Mouse (Mus musculus): ENCODE results near the gene Cdh11. TPM values are rescaled to one million over a fixed set of nuclear protein-coding genes. Genes with fewer than 3 reads are reported as not detected.
A peak's percentile ranks its signal among the peaks of the same experiment; 100 is the strongest.

Gene Cdh11
- total RNA-seq (2021) = 10 to 100 TPM in 1 of 2 experiments, 1 to 10 TPM in 1; 7.8 to 11.5 TPM
- long read RNA-seq, experiment 1, full-length matches to known transcripts = 3 of 3 reads
- long read RNA-seq, experiment 1, partial matches to known transcripts = 0 of 3 reads
- long read RNA-seq, experiment 1, other reads (novel, unspliced or antisense) = 0 of 3 reads
- long read RNA-seq, experiment 2, full-length matches to known transcripts = 3 of 3 reads
- long read RNA-seq, experiment 2, partial matches to known transcripts = 0 of 3 reads
- long read RNA-seq, experiment 2, other reads (novel, unspliced or antisense) = 0 of 3 reads

GRCm38 (mm10) chr8:102785592-102786416, at the start of gene Cdh11:
Gene Cdh11, minus strand, starts transcription at chr8:102785642.
- intact Hi-C loops (cut with DNase I; ENCODE audit: low total_unique reads) = no loop called here
- DNase-seq = no peak

- intact Hi-C loops (cut with DNase I; ENCODE audit: low total_unique reads) = no loop called here
- no peak for DNase-seq
Observed at GRCm38 (mm10) chr8:102813959-102814358, 28.5 kb upstream of the Cdh11 start.

GRCm38 (mm10) chr8:102790303-102790702, 4.9 kb upstream of the Cdh11 start:
- intact Hi-C loops (cut with DNase I; ENCODE audit: low total_unique reads) = no loop called here
- DNase-seq = no peak

- intact Hi-C loops (cut with DNase I; ENCODE audit: low total_unique reads) = no loop called here
- peak; percentile 9 for DNase-seq
Observed at GRCm38 (mm10) chr8:102786467-102787360, 1.3 kb upstream of the Cdh11 start.

- intact Hi-C loops (cut with DNase I; ENCODE audit: low total_unique reads) = no loop called here
- peak; percentile 73 for DNase-seq
Observed at GRCm38 (mm10) chr8:102784835-102785455, 497 bp downstream of the Cdh11 start.

GRCm38 (mm10) chr8:102783821-102784591, 1.4 kb downstream of the Cdh11 start:
- DNase-seq = peak; percentile 50
- intact Hi-C loops (cut with DNase I; ENCODE audit: low total_unique reads) = no loop called here

GRCm38 (mm10) chr8:102782707-102783489, 2.5 kb downstream of the Cdh11 start:
- DNase-seq = no peak
- intact Hi-C loops (cut with DNase I; ENCODE audit: low total_unique reads) = no loop called here

GRCm38 (mm10) chr8:102780899-102781298, 4.5 kb downstream of the Cdh11 start:
- intact Hi-C loops (cut with DNase I; ENCODE audit: low total_unique reads) = no loop called here
- peak; percentile 57 for DNase-seq

GRCm38 (mm10) chr8:102774594-102774993, 10.8 kb downstream of the Cdh11 start:
- intact Hi-C loops (cut with DNase I; ENCODE audit: low total_unique reads) = no loop called here

GRCm38 (mm10) chr8:102771456-102771855, 14.0 kb downstream of the Cdh11 start:
- intact Hi-C loops (cut with DNase I; ENCODE audit: low total_unique reads) = no loop called here
- DNase-seq = no peak

More at GRCm38 (mm10) chr8:102774594-102774993, 10.8 kb downstream of the Cdh11 start:
- DNase-seq = no peak

- intact Hi-C loops (cut with DNase I; ENCODE audit: low total_unique reads) = no loop called here
- DNase-seq = no peak
Observed at GRCm38 (mm10) chr8:102753839-102754238, 31.6 kb downstream of the Cdh11 start.

GRCm38 (mm10) chr8:102742940-102743339, 42.5 kb downstream of the Cdh11 start:
- DNase-seq = no peak
- intact Hi-C loops (cut with DNase I; ENCODE audit: low total_unique reads) = no loop called here

- no peak for DNase-seq
- intact Hi-C loops (cut with DNase I; ENCODE audit: low total_unique reads) = no loop called here
Observed at GRCm38 (mm10) chr8:102742008-102742591, 43.3 kb downstream of the Cdh11 start.

- DNase-seq = no peak
- intact Hi-C loops (cut with DNase I; ENCODE audit: low total_unique reads) = no loop called here
Observed at GRCm38 (mm10) chr8:102740963-102741362, 44.5 kb downstream of the Cdh11 start.

- DNase-seq = peak; percentile 19
- intact Hi-C loops (cut with DNase I; ENCODE audit: low total_unique reads) = no loop called here
Observed at GRCm38 (mm10) chr8:102738961-102739487, 46.4 kb downstream of the Cdh11 start.

- intact Hi-C loops (cut with DNase I; ENCODE audit: low total_unique reads) = no loop called here
- no peak for DNase-seq
Observed at GRCm38 (mm10) chr8:102738395-102738794, 47.0 kb downstream of the Cdh11 start.

GRCm38 (mm10) chr8:102734419-102734818, 51.0 kb downstream of the Cdh11 start:
- intact Hi-C loops (cut with DNase I; ENCODE audit: low total_unique reads) = no loop called here
- no peak for DNase-seq
